Mouse (Mus musculus) thymus, postnatal 14 days (tissue): ENCODE data around the gene Thada.

Experiments used
- DNase-seq: peaks from one replicate; pipeline ENCODE4 v3.0.0; 2021

Thada gene

GRCm38 (mm10) chr17:84141691-84142090 is 324.3 kb downstream of the Thada start:
- no peak for DNase-seq

GRCm38 (mm10) chr17:84140822-84141507 is 325.0 kb downstream of the Thada start:
- DNase-seq: no peak
